Mouse (Mus musculus) lung, postnatal 4 days (tissue): ENCODE results near the gene Vps53.
"Not testable (repeated sequence)": the region's sequence is repeated elsewhere in the genome, so short reads cannot be mapped to it uniquely, and the experiment has no call there.

ENCODE experiments used
- DNase-seq, 2 experiments: peaks; one replicate each; pipeline ENCODE4 v3.0.0; 2021

Gene Vps53

GRCm38 (mm10) chr11:76010838-76011624 lies 168.4 kb downstream of the Vps53 start:
- DNase-seq = peak in 1 of 2 experiments; percentile 36

DNA sequence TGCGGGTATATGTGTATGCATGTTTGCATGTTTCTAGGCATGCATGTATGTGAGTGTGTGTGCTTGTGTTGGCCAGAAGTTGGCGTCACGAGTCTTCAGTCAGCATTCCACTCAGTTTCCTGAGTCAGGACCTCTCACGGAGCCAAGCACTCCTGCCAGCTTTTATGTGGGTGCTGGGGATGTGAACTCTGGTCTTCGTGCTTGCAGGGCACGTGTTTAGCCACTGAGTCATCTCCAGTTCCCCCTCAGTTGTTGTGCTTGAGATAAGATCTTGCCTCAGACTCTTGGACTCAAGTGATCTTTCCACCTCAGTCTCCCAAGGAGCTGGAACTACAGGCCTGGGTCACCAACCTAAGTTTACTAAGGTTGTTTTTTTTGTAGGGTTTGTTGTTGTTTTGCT lies 170.3 kb downstream of the Vps53 start:
- no peak for DNase-seq

- no peak for DNase-seq
Measured at GRCm38 (mm10) chr11:76008162-76008561, 171.3 kb downstream of the Vps53 start.

DNA sequence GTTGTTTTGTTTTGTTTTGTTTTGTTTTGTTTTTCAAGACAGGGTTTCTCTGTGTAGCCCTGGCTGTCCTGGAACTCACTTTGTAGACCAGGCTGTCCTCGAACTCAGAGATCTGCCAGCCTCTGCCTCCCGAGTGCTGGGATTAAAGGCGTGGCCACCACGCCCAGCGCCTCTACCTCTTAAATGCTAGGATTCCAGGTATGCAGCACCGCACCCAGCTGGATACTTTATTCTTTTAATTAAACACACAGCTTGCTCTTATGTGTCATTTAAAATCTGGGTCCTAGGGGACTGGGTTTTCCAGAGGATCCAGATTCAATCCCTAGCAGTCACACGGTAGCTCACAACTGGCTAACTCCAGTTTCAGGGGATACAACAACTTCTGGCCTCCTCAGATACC lies 175.2 kb downstream of the Vps53 start:
- DNase-seq = not testable (repeated sequence)

DNA sequence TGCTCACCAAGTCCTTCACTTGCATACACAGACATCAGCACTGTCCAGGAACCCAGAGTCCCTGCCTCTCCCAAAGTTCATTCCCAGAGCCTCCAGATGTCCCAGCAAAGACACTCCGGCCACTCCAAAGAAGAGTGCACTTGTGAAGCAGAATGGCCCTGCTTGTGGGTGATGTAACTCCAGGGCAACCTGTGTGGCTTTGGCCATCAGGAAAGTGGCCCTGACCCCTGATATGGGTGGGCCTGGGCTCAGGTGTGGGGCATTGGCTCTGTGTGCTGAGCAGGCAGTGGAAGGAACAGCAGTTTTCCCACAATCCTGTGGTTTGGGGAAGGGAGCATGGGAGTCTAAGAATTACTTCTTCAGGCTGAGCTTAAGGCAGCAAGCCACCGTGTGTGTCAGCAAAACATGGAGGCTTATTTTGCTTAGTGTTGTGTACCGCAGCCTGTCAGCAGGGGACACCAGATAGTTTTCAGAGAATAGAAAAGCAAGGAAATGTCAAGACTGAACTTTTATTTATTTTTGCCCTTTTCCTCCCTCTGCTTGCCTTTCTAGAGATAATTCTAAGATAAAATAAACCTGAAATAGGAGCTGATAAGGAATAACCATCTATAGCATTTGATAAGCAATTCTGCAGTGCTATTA lies 178.1 kb downstream of the Vps53 start:
- peak in 1 of 2 experiments; percentile 36 for DNase-seq

DNA sequence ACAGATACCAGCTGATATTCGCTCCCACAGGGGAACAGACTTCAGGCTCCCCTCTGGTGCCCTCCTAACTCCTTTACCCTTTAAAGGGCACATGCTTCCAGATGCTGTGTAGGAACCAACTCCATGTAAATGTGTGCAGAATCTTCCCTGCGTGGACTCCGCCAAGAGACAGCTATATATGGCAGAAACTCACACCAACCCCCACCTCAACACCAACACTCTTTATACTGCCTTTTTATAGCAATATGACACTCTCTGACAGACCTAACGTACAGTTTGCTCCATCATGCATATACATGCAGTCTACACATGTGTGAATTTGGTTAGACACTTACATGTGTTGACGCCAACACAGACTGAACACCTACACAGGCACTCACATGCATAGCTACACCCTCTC lies 178.7 kb downstream of the Vps53 start:
- DNase-seq = no peak

- DNase-seq = peak; percentile 87 to 88
Measured at GRCm38 (mm10) chr11:75999440-76000155, 179.8 kb downstream of the Vps53 start, which contains the start of gene 1700016K19Rik. TSS of gene 1700016K19Rik (plus strand) at chr11:75999912.
